Mouse (Mus musculus): ENCODE measurements around the gene Magi2. TPM values are rescaled to one million over a fixed set of nuclear protein-coding genes. Genes with fewer than 3 reads are reported as not detected.
A peak's percentile ranks its signal among the peaks of the same experiment; 100 is the strongest.
"Not testable (repeated sequence)": the region's sequence is repeated elsewhere in the genome, so short reads cannot be mapped to it uniquely, and the experiment has no call there.

The Magi2 gene
- polyA plus RNA-seq, 1 experiment, result 0.18 TPM

DNA sequence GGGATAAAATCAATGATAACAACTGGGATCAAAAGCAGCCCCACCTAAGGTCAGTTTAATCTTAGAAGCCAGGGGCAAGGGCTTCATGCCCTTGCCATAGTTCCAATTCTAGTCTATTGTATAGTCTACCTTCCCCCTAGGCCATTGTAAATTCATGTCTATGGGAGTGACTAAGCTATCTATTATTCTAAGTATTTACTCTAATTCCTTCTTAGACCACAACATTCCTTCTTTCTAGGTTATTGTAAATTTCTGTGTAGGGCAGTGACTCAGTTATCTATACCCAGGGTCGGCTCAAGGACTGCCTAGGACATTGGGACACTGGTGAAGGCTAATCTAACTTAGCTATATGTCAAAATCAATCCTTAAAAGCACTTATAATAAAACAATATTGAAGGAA is 1487.8 kb downstream of the Magi2 start:
- not testable (repeated sequence) for H3K4me3 ChIP-seq (ENCODE audit: insufficient read depth, poor library complexity, severe bottlenecking); H3ac ChIP-seq (ENCODE audit: control insufficient read depth, insufficient read length, low read depth); H3K79me2 ChIP-seq (ENCODE audit: control insufficient read depth, insufficient read depth); H3K27me3 ChIP-seq (ENCODE audit: control insufficient read depth, insufficient read depth, insufficient read length); H3K79me3 ChIP-seq (ENCODE audit: low read depth); H3K36me3 ChIP-seq (ENCODE audit: control insufficient read depth, insufficient read depth)

- not testable (repeated sequence) for H3K27me3 ChIP-seq (ENCODE audit: control insufficient read depth, insufficient read depth, insufficient read length); H3K4me3 ChIP-seq (ENCODE audit: insufficient read depth, poor library complexity, severe bottlenecking); H3K36me3 ChIP-seq (ENCODE audit: control insufficient read depth, insufficient read depth); H3K79me2 ChIP-seq (ENCODE audit: control insufficient read depth, insufficient read depth); H3ac ChIP-seq (ENCODE audit: control insufficient read depth, insufficient read length, low read depth); H3K79me3 ChIP-seq (ENCODE audit: low read depth)
These were observed 1489.1 kb downstream of the Magi2 start for GRCm38 (mm10) chr5:20715980-20716379.

DNA sequence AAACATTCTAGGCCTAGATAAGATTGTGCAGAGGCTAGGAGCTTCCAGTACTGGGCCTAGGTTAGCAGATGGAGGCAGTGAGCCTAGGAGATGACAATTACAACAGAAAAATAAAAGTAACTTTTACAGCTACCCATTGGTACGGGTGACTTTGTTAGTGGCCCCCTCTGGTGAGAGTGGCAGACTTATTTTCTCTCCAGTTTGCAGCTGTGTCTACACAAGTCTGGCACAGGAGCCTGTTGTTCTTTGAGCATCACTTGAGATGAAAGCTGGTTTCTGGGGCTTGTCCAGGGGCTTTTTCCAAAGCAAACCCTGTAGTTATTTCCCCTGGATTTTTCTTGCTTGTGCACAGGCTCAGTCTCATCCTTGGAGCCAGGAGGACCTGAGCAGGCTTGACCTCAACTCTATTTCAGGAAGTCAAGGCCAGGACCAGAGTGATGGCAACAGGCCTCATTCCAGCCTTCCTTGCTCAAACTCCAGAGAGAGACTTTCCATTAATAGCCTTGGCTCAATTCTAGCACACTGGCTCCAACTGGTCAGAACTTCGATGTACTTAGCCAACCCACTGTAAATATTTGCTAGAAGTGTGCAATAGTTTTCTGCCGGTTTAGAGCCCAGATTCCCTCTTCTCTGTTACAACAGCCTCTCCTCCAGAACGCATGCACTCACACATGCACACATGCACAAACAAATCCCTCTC is 1493.5 kb downstream of the Magi2 start:
- Histone ChIP-seq H3K27me3 (ENCODE audit: control insufficient read depth, insufficient read depth, insufficient read length) (no peaks in the 10 kb centered on the region), H3ac (ENCODE audit: control insufficient read depth, insufficient read length, low read depth) (no peak overlapping the region), H3K4me3 (ENCODE audit: insufficient read depth, poor library complexity, severe bottlenecking) (no peak overlapping the region), H3K79me2 (ENCODE audit: control insufficient read depth, insufficient read depth) (no peaks in the 10 kb centered on the region), H3K79me3 (ENCODE audit: low read depth) (no peaks in the 10 kb centered on the region), H3K36me3 (ENCODE audit: control insufficient read depth, insufficient read depth) (no peaks in the 10 kb centered on the region)
- TF ChIP-seq CEBPB (IDR thresholded peaks at IDR 0.05; ENCODE audit: low read depth) (no peak), MYOG (IDR thresholded peaks at IDR 0.05; ENCODE audit: control insufficient read depth, extremely low read depth, insufficient read length) (no peak)

DNA sequence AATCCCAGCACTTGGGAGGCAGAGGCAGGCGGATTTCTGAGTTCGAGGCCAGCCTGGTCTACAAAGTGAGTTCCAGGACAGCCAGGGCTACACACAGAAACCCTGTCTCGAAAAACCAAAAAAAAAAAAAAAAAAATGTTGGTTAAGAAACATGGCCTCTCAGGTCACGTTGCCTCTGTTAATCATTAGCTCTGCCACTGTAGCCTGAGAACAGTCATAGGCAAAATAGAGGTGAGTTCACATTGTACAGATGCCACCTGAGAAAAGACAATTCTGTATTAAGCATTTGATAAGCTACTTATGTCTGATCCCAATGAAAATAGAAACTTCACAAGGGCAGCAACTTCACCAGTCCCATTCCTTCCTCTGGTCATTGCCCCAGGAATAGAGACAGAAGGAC is 1496.4 kb downstream of the Magi2 start:
- H3K36me3 ChIP-seq (ENCODE audit: control insufficient read depth, insufficient read depth); H3K27me3 ChIP-seq (ENCODE audit: control insufficient read depth, insufficient read depth, insufficient read length); H3K4me3 ChIP-seq (ENCODE audit: insufficient read depth, poor library complexity, severe bottlenecking); H3ac ChIP-seq (ENCODE audit: control insufficient read depth, insufficient read length, low read depth); H3K79me3 ChIP-seq (ENCODE audit: low read depth); H3K79me2 ChIP-seq (ENCODE audit: control insufficient read depth, insufficient read depth): not testable (repeated sequence)

- H3K36me3 ChIP-seq (ENCODE audit: control insufficient read depth, insufficient read depth), result no peaks in the 10 kb centered on the region
- H3K79me2 ChIP-seq (ENCODE audit: control insufficient read depth, insufficient read depth), result no peaks in the 10 kb centered on the region
- no peak overlapping the region for H3K4me3 ChIP-seq (ENCODE audit: insufficient read depth, poor library complexity, severe bottlenecking)
- H3K27me3 ChIP-seq (ENCODE audit: control insufficient read depth, insufficient read depth, insufficient read length), result no peaks in the 10 kb centered on the region
- H3K79me3 ChIP-seq (ENCODE audit: low read depth), result no peaks in the 10 kb centered on the region
- H3ac ChIP-seq (ENCODE audit: control insufficient read depth, insufficient read length, low read depth), result no peak overlapping the region
- TF ChIP-seq USF1 (IDR thresholded peaks at IDR 0.05; ENCODE audit: low read depth) (no peak), CTCF (IDR thresholded peaks at IDR 0.05; ENCODE audit: control insufficient read depth, insufficient read depth, insufficient read length) (peak; percentile 58)
These were observed 1512.0 kb downstream of the Magi2 start for GRCm38 (mm10) chr5:20738795-20739194.

DNA sequence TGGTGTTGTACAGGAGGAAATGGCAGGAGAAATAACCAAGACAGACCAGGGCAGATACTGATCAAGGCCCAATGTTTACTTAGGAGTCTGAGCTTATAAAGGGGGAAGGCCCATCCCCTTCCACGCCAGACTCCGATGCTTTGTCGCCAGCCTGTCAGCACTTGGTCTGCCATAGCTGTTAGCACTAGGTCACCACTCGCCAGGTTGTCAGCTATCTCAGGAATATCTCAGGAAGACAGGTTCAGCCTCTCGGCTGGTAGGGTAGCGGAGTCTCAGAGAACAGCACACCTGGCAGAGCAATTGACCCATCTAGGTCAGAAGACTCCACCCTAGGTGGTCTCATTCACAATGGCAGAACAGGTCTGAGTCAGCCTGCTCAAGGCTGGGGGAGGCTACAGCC is 1514.4 kb downstream of the Magi2 start:
- no peaks in the 10 kb centered on the region for H3K79me3 ChIP-seq (ENCODE audit: low read depth)
- H3ac ChIP-seq (ENCODE audit: control insufficient read depth, insufficient read length, low read depth), result no peak overlapping the region
- no peaks in the 10 kb centered on the region for H3K27me3 ChIP-seq (ENCODE audit: control insufficient read depth, insufficient read depth, insufficient read length)
- no peaks in the 10 kb centered on the region for H3K79me2 ChIP-seq (ENCODE audit: control insufficient read depth, insufficient read depth)
- no peaks in the 10 kb centered on the region for H3K36me3 ChIP-seq (ENCODE audit: control insufficient read depth, insufficient read depth)
- H3K4me3 ChIP-seq (ENCODE audit: insufficient read depth, poor library complexity, severe bottlenecking), result no peak overlapping the region
- TF ChIP-seq USF1 (IDR thresholded peaks at IDR 0.05; ENCODE audit: low read depth), result no peak

- no peaks in the 10 kb centered on the region for H3K79me3 ChIP-seq (ENCODE audit: low read depth)
- no peak overlapping the region for H3ac ChIP-seq (ENCODE audit: control insufficient read depth, insufficient read length, low read depth)
- TF ChIP-seq MYOD1 (IDR thresholded peaks at IDR 0.05; ENCODE audit: control insufficient read depth, insufficient read length, low read depth), result no peak
- TF ChIP-seq CEBPB (IDR thresholded peaks at IDR 0.05; ENCODE audit: low read depth), result no peak
- TF ChIP-seq FOSL1 (IDR thresholded peaks at IDR 0.05; ENCODE audit: insufficient read depth, low read length, poor library complexity, severe bottlenecking), result no peak
- no peak for TF ChIP-seq MYOG (IDR thresholded peaks at IDR 0.05; ENCODE audit: control insufficient read depth, extremely low read depth, insufficient read length)
- no peak for TF ChIP-seq USF1 (IDR thresholded peaks at IDR 0.05; ENCODE audit: low read depth)
- TF ChIP-seq CTCF (IDR thresholded peaks at IDR 0.05; ENCODE audit: control insufficient read depth, insufficient read depth, insufficient read length), result no peak
- no peak for TF ChIP-seq MAX (IDR thresholded peaks at IDR 0.05)
- no peaks in the 10 kb centered on the region for H3K27me3 ChIP-seq (ENCODE audit: control insufficient read depth, insufficient read depth, insufficient read length)
- H3K4me3 ChIP-seq (ENCODE audit: insufficient read depth, poor library complexity, severe bottlenecking), result no peak overlapping the region
- no peaks in the 10 kb centered on the region for H3K36me3 ChIP-seq (ENCODE audit: control insufficient read depth, insufficient read depth)
- H3K79me2 ChIP-seq (ENCODE audit: control insufficient read depth, insufficient read depth), result no peaks in the 10 kb centered on the region
These were observed 1515.1 kb downstream of the Magi2 start for GRCm38 (mm10) chr5:20741936-20742335.

Measured in C2C12 (cell line).